In the genomic region with DNA sequence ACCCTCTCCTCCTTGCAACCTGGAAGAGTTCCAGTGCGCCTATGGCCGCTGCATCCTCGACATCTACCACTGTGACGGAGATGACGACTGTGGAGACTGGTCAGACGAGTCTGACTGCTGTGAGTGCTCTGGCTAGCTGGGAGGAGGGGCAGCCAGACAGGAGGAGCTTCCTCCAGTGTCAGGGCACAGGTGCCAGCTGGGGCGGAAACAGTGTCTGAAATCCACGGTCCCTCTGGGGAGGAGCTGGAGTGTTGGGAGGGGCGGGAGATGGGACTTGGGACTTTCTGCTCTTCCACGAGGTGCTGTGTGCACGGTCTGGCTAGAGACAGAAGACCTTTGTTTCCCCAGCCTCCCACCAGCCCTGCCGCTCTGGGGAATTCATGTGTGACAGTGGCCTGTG, we compare ENCODE assay signal across 11 mouse cellular contexts. TPM values are rescaled to one million over a fixed set of nuclear protein-coding genes. Genes with fewer than 3 reads are reported as not detected.
DNase-seq lines count a peak whose midpoint lies in the region; ATAC-seq lines count a peak whose summit lies in the region.
"Had no signal": no experiment of that assay in that cellular context is flagged by ENCODE, and none has a peak within 500 bp of the region (broad histone marks: within the 10 kb centered on the region; RNA-seq: fewer than 3 reads in every experiment).

No protein-coding gene starts in this region.

- no peaks in the 10 kb centered on the region for H3K27me3 ChIP-seq in embryonic facial prominence, embryonic 14.5 days (replicated peaks; ENCODE audit: control insufficient read depth, insufficient read depth, low read length)
- H3K27me3 ChIP-seq in kidney, embryonic 14.5 days (ENCODE audit: control insufficient read depth, insufficient read depth, low read length), result no peaks in the 10 kb centered on the region
- H3K27me3 ChIP-seq in heart, embryonic 12.5 days (replicated peaks), result no peaks in the 10 kb centered on the region
- H3K27me3 ChIP-seq: midbrain, embryonic 13.5 days had no signal

- H3K9ac ChIP-seq in embryonic facial prominence, embryonic 14.5 days (ENCODE audit: low read depth, low read length), result no peak overlapping the region
- no peak overlapping the region for H3K9ac ChIP-seq in kidney, embryonic 14.5 days (ENCODE audit: low read depth, low read length)
- no peak overlapping the region for H3K9ac ChIP-seq in heart, embryonic 12.5 days
- H3K9ac ChIP-seq: midbrain, embryonic 13.5 days had no signal

- H3K4me1 ChIP-seq in embryonic facial prominence, embryonic 14.5 days (ENCODE audit: control insufficient read depth, insufficient read depth, low read length), result no peaks in the 10 kb centered on the region
- peaks cover 20% of the 10 kb centered on the region; the same call in 1 of the 2 replicates for H3K4me1 ChIP-seq in kidney, embryonic 14.5 days (ENCODE audit: control insufficient read depth, insufficient read depth, low read length)
- H3K4me1 ChIP-seq in heart, embryonic 12.5 days (replicated peaks), result peaks cover 17% of the 10 kb centered on the region

- H3K4me2 ChIP-seq in embryonic facial prominence, embryonic 14.5 days (ENCODE audit: low read depth, low read length), result no peak overlapping the region
- H3K4me2 ChIP-seq in kidney, embryonic 14.5 days (replicated peaks; ENCODE audit: low read depth, low read length), result 0 out of 2 replicates have a peak overlapping the region, but pooled peaks have one; percentile 8
- H3K4me2 ChIP-seq in heart, embryonic 12.5 days, result no peak overlapping the region
- H3K4me2 ChIP-seq: midbrain, embryonic 13.5 days had no signal

- no peak overlapping the region for H3K4me3 ChIP-seq in embryonic facial prominence, embryonic 14.5 days (ENCODE audit: low read depth, low read length)
- H3K4me3 ChIP-seq in kidney, embryonic 14.5 days (ENCODE audit: low read length), result no peak overlapping the region
- H3K4me3 ChIP-seq in heart, embryonic 12.5 days, result no peak overlapping the region
- H3K4me3 ChIP-seq: midbrain, embryonic 13.5 days had no signal

- DNase-seq in layer of hippocampus, postnatal 36 days, result peak; percentile 30 to 31
- DNase-seq in layer of hippocampus, postnatal 10 days (ENCODE audit: low spot score in 2 of 2), result no peak
- DNase-seq in embryonic facial prominence, embryonic 14.5 days (ENCODE audit: low spot score), result peak; percentile 82
- peak; percentile 40 for DNase-seq in retina, embryonic 14.5 days (ENCODE audit: low spot score)
- no peak for DNase-seq in spleen, postnatal 36 days (ENCODE audit: low spot score in 2 of 2)
- DNase-seq in left cerebral cortex, postnatal 10 days (ENCODE audit: extremely low spot score in 1 of 2, low spot score in 2 of 2), result no peak
- DNase-seq: cerebellum, adult 9-11 months; heart, postnatal 10 days had no signal

- H3K27ac ChIP-seq in embryonic facial prominence, embryonic 14.5 days (replicated peaks; ENCODE audit: low read depth, low read length), result no peak overlapping the region
- peak overlapping the region; percentile 65; the same call in 1 of the 2 replicates for H3K27ac ChIP-seq in kidney, embryonic 14.5 days (ENCODE audit: low read depth, low read length)
- no peak overlapping the region for H3K27ac ChIP-seq in heart, embryonic 12.5 days (ENCODE audit: poor library complexity, severe bottlenecking)
- H3K27ac ChIP-seq: midbrain, embryonic 13.5 days had no signal

- peak; percentile 79 for ATAC-seq in embryonic facial prominence, embryonic 14.5 days (ENCODE audit: low read depth)
- peak; percentile 61 for ATAC-seq in kidney, embryonic 14.5 days (ENCODE audit: low FRiP score, low TSS enrichment)
- no peak for ATAC-seq in heart, embryonic 12.5 days (ENCODE audit: insufficient number of reproducible peaks, low FRiP score)
- ATAC-seq: midbrain, embryonic 13.5 days had no signal

- intact Hi-C loops in left cerebral cortex, postnatal 10 days (cut with DNase I), result no loop called here

- WGBS in embryonic facial prominence, embryonic 14.5 days, result 50% methylated on average over 12 of the region's 12 CpGs
- 48% methylated on average over 12 of the region's 12 CpGs for WGBS in kidney, embryonic 14.5 days
- 72% methylated on average over 12 of the region's 12 CpGs for WGBS in heart, embryonic 12.5 days

- H3K36me3 ChIP-seq in embryonic facial prominence, embryonic 14.5 days (ENCODE audit: control insufficient read depth, insufficient read depth, low read length), result peaks cover 81% of the 10 kb centered on the region
- H3K36me3 ChIP-seq in kidney, embryonic 14.5 days (ENCODE audit: control insufficient read depth, insufficient read depth, low read length), result peaks cover 56% of the 10 kb centered on the region
- H3K36me3 ChIP-seq in heart, embryonic 12.5 days, result peaks cover 69% of the 10 kb centered on the region

- no peaks in the 10 kb centered on the region for H3K9me3 ChIP-seq in embryonic facial prominence, embryonic 14.5 days (ENCODE audit: control insufficient read depth, low read length)
- no peaks in the 10 kb centered on the region for H3K9me3 ChIP-seq in kidney, embryonic 14.5 days (ENCODE audit: control insufficient read depth, low read length)
- no peaks in the 10 kb centered on the region for H3K9me3 ChIP-seq in heart, embryonic 12.5 days (replicated peaks)
- H3K9me3 ChIP-seq: midbrain, embryonic 13.5 days had no signal

RNA-seq across cellular contexts. Expression of gene Lrp4, which starts 17.0 kb away (rescaled TPM):
- 10 to 100 TPM; 29.6 to 36.7 TPM for total RNA-seq in layer of hippocampus, postnatal 36 days (2021)
- 10 to 100 TPM; 36.2 to 40.1 TPM for total RNA-seq in layer of hippocampus, postnatal 10 days (2021)
- 7.3 and 7.6 TPM in 2 replicates for polyA plus RNA-seq in embryonic facial prominence, embryonic 14.5 days (2014; fragmentation: Nextera tagmentation; extraction: Ambion mirVana)
- polyA plus RNA-seq in kidney, embryonic 14.5 days (2014; fragmentation: Nextera tagmentation; extraction: Ambion mirVana), result 6.5 and 8.0 TPM in 2 replicates
- 4.4 and 4.9 TPM in 2 replicates for polyA plus RNA-seq in heart, embryonic 12.5 days (2016; fragmentation: Nextera tagmentation; extraction: Ambion mirVana)
- total RNA-seq in left cerebral cortex, postnatal 10 days (2021), result 10 to 100 TPM; 26.3 to 26.4 TPM

RNA-seq across cellular contexts. Expression of gene 1110051M20Rik, which starts 29.9 kb away (rescaled TPM):
- total RNA-seq in layer of hippocampus, postnatal 36 days (2021), result 100 to 1,000 TPM; 121 to 130 TPM
- total RNA-seq in layer of hippocampus, postnatal 10 days (2021), result 10 to 100 TPM; 92.9 to 96.2 TPM
- polyA plus RNA-seq in embryonic facial prominence, embryonic 14.5 days (2014; fragmentation: Nextera tagmentation; extraction: Ambion mirVana), result 56.0 and 59.2 TPM in 2 replicates
- polyA plus RNA-seq in kidney, embryonic 14.5 days (2014; fragmentation: Nextera tagmentation; extraction: Ambion mirVana), result 65.9 and 73.3 TPM in 2 replicates
- 35.7 and 40.1 TPM in 2 replicates for polyA plus RNA-seq in heart, embryonic 12.5 days (2016; fragmentation: Nextera tagmentation; extraction: Ambion mirVana)
- 100 to 1,000 TPM in 1 of 2 experiments, 10 to 100 TPM in 1; 99.7 to 106 TPM for total RNA-seq in left cerebral cortex, postnatal 10 days (2021)

RNA-seq across cellular contexts. Expression of gene Ckap5, which starts 52.2 kb away (rescaled TPM):
- total RNA-seq in layer of hippocampus, postnatal 36 days (2021), result 100 to 1,000 TPM; 119 to 125 TPM
- total RNA-seq in layer of hippocampus, postnatal 10 days (2021), result 100 to 1,000 TPM; 126 TPM
- 65.7 and 75.8 TPM in 2 replicates for polyA plus RNA-seq in embryonic facial prominence, embryonic 14.5 days (2014; fragmentation: Nextera tagmentation; extraction: Ambion mirVana)
- polyA plus RNA-seq in kidney, embryonic 14.5 days (2014; fragmentation: Nextera tagmentation; extraction: Ambion mirVana), result 55.3 and 116 TPM in 2 replicates
- 77.1 and 87.8 TPM in 2 replicates for polyA plus RNA-seq in heart, embryonic 12.5 days (2016; fragmentation: Nextera tagmentation; extraction: Ambion mirVana)
- total RNA-seq in left cerebral cortex, postnatal 10 days (2021), result 100 to 1,000 TPM; 130 to 145 TPM

Comparison
In these comparisons a context has a peak if more than half of its experiments do, and no peak if none do; other contexts are left out.
1. DNase-seq: peak in layer of hippocampus, postnatal 36 days (2 of 2), embryonic facial prominence, embryonic 14.5 days (single experiment) and retina, embryonic 14.5 days (single experiment); none in layer of hippocampus, postnatal 10 days (0 of 2), spleen, postnatal 36 days (0 of 2) and left cerebral cortex, postnatal 10 days (0 of 2).